Mouse (Mus musculus): ENCODE measurements around the gene March5.
"Not testable (repeated sequence)": the region's sequence is repeated elsewhere in the genome, so short reads cannot be mapped to it uniquely, and the experiment has no call there.

Gene March5

DNA sequence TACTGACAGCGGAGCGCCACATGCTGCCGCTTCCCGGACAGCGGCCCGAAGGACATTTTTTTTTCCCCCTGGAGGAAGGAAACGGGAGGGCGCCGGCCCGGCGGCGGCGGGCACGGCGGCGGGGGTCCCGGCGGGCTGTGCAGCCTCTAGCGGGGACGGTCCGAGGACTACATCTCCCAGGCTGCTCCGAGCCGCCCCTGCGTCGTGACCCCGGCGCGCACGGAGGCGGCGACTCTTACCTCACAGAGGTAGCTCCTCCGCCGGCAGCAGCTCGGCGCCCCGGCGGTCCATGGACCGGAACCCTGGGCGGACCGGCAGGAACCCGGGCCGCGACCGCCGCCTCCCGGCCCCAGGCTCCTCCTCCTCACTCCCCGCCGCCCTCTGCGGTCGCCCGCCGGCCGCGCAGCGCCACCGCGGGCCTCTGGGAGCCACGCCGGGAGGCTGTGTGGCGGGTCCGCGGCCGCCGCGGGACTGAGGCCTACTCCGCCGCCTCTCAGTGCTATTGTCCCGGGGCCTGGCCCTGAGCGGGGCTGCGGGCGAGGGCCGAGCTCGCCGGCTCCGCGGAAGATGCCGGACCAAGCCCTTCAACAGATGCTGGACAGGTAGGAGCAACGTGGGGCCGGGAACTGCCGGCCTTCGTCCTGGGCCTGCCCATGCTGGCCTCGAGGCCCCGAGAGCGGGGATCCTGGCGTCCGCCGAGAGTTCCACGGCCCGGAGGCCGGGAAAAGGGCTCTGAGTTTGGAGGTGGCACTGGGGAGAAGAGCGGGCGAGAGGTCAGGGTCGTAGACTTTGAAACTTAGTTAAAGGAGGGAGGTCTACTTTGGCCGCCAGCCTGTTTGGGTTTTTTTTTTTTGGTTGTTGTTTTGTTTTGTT is at the start of gene March5:
Gene March5, plus strand, starts transcription at position 241 of the 873 bp plus-strand sequence.
- DNase-seq (ENCODE audit: low read depth, low spot score) = peak; percentile 78

DNA sequence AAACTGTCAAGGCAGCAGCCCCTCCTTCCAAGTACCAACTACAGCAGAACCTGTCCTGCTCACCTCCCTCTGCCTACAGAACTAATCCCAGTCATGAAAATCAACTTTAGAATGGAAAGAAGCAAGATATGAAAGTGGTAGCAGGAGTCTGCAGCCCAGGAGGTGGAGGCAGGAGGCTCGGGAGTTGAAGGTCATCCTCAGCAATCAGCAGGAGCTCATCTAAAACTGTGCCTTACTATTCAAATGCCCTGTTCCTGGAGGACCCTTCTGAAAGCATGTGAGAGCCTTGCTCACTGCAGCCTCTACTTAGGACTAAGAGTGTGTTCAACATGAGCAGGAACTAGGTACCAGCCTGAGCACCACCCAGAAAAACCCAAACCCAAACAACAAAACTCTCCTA is 35.2 kb upstream of the March5 start:
- no peak for DNase-seq (ENCODE audit: low read depth, low spot score)

GRCm38 (mm10) chr19:37172566-37173130 is 34.7 kb upstream of the March5 start:
- DNase-seq (ENCODE audit: low read depth, low spot score) = no peak

GRCm38 (mm10) chr19:37173331-37174115 is 33.8 kb upstream of the March5 start:
- DNase-seq (ENCODE audit: low read depth, low spot score) = no peak

- DNase-seq (ENCODE audit: low read depth, low spot score) = peak; percentile 17
These were observed 33.1 kb upstream of the March5 start for GRCm38 (mm10) chr19:37174116-37174715.

DNA sequence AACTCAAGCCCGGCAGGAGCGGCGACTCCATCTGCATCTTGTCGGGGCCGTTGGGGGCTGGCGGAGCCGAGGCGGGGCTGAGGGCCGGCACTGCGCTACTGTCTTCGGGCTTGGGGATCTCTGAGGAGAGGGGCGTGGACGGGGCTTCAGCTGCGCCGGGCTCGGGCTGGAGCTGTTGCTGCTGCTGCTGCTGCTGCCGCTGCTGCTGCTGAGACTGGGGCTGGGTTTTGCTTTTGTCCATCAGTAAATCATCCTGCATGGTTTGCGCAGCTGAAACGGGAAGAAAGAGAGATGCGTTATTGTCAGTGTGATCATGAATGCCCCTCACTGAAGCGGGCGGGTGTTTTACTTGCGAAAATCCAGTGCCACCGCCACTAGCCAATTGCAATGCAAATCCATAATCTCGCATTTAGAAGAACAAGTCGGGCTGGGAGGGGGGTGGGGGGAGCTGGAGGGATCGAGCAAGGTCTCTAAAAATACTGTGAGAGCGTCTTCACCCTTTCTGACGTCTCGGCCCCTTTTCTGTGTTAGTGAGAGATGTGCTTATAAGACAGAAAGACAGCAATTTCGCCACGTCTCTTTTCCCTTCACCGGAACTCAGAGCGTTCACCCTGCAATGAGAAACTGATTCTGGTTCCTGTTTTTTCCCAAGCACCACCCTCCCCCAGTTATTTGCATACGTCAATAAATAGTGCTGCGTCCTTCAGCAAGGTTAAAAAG is 32.5 kb upstream of the March5 start:
- peak; percentile 40 for DNase-seq (ENCODE audit: low read depth, low spot score)

GRCm38 (mm10) chr19:37175436-37175805 is 31.9 kb upstream of the March5 start:
- peak; percentile 13 for DNase-seq (ENCODE audit: low read depth, low spot score)

- DNase-seq (ENCODE audit: low read depth, low spot score) = peak; percentile 19
These were observed 31.4 kb upstream of the March5 start for GRCm38 (mm10) chr19:37175919-37176318.

GRCm38 (mm10) chr19:37176879-37177462 is 30.4 kb upstream of the March5 start:
- DNase-seq (ENCODE audit: low read depth, low spot score) = no peak

DNA sequence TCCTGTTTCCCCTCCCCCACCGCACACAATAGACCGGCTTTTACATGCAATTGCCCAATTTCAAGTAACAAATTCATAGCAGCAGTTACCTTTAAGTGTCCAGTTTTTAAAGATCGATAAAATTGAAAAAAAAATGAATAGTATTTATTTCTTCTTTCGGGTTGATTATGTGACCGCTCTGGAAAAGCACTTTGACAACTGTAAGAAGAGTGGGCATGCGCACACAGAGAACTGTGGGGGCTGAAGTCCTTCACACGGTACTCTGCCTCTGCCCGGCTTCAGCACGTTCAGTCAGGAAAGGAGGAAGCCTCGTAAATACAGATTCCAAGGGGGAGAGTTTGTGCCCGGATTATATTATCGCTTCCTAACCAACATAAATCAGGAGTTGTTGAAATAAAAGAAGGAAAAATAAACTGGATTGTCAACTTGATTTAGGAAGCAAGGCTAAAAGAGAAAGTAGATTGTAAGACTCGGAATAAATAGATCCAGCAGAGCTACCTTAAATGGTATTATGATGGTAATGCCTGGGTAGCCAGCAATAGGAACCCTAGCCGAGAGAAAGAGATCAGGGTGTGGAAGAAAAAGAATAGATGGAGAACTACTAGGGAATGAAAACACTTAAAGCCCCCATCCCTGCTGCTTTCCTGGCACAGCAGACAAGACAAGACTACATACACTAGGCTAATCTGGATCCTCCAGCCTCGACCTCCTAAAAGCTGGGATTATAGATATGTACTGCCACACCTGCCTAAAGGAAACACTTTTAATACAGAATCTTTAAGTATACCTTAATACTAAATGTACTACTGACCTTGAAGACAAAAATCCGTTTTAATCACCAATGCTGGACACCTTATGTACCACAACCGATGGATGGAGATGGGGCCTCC is 29.3 kb upstream of the March5 start:
- peak; percentile 48 for DNase-seq (ENCODE audit: low read depth, low spot score)

GRCm38 (mm10) chr19:37188366-37188948 is 18.9 kb upstream of the March5 start:
- DNase-seq (ENCODE audit: low read depth, low spot score) = no peak

DNA sequence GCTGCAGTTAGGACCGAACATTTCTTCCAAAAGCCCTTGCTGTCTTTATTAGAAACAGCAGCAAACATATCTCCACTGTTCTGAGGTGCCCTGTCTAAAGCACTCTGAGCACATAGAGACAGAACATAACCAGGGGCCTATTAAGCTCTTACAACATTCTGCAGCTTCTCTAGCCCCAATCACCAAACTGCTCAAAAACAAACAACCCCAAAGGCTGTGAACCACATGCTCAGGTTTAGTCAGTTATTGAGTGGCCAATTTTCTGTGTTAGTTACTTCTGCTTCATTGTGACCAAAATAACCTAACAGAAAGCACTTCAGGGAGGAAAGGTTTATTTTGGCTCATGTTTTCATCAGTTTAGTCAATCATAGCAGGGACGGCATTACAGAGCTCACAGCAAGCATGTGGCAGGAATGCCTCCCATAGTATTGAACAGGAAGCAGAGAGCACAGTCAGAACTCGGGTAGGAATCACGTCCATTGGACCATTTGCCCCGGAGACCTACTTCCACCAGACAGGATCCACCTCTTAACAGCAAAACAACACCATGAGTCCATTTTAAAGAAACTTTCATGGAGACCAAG is 14.8 kb upstream of the March5 start:
- DNase-seq (ENCODE audit: low read depth, low spot score) = no peak

GRCm38 (mm10) chr19:37198165-37198880 is 9.0 kb upstream of the March5 start:
- no peak for DNase-seq (ENCODE audit: low read depth, low spot score)

DNA sequence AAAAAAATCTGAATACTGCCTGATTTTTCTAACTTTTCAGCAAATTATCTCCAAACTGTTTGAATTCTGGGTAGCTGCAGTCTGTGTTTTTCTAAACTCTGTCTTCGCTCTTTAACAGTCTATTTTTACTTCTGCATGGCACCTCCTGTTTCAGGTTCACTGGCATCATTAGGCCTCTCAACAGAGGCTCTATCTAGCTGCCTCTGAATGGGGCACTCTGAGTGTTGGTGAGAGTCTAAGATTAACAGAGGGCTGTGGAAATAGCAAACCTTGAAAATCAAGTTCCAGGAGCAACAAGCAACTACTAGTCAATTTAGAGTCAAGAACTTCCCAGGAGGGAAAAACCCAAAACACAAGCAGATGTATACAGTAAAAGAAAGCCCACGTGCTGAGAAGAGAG is 7.5 kb upstream of the March5 start:
- no peak for DNase-seq (ENCODE audit: low read depth, low spot score)

- no peak for DNase-seq (ENCODE audit: low read depth, low spot score)
These were observed 4.0 kb upstream of the March5 start for GRCm38 (mm10) chr19:37203371-37203770.

DNA sequence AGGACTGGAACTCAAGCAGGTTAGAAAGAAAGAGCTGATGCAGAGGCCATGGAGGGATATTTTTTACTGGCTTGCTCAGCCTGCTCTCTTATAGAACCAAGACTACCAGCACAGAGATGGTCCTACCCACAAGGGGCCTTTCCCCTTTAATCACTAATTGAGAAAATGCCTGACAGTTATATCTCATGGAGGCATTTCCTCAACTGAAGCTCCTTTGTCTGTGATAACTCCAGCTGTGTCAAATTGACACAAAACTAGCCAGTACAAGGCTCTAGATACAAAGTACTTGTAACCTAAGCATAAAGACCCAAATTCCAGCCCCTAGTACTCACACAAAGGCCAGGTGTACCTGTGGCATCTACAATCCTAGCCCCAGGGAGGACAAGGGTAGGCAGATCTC is 2.2 kb upstream of the March5 start:
- not testable (repeated sequence) for DNase-seq (ENCODE audit: low read depth, low spot score)

DNA sequence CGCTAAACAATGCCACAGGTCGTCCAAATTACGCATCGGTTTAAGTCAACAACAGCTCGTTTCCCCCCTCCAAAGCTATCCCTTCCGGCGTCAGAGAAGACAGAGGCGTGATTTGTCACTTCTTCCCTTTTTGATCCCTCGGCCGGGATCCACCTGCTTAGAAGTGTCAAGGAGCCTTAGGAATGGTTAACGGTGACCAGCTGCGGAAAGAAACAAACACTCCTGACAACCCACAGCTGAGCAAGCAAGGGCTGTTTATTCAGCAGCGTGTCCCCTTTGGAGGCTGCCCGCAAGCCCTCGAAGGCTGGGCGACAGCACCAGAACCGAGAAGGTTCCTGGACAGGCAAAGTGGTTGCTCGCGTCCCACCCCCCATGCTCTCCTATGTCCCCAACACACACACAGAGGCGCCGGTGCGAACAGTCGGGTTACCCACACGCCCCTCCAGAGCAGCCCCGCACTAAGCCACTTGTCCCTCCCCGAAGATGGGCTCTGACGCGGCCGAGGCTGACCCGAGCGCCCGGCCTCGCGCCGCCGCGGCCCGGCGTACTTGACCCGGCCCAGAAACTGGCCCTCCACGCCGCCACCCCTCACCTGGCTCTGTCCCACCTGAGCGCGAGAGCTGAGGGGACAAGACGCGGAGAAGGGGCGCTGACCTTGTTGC is 571 bp upstream of the March5 start:
- DNase-seq (ENCODE audit: low read depth, low spot score) = no peak

DNA sequence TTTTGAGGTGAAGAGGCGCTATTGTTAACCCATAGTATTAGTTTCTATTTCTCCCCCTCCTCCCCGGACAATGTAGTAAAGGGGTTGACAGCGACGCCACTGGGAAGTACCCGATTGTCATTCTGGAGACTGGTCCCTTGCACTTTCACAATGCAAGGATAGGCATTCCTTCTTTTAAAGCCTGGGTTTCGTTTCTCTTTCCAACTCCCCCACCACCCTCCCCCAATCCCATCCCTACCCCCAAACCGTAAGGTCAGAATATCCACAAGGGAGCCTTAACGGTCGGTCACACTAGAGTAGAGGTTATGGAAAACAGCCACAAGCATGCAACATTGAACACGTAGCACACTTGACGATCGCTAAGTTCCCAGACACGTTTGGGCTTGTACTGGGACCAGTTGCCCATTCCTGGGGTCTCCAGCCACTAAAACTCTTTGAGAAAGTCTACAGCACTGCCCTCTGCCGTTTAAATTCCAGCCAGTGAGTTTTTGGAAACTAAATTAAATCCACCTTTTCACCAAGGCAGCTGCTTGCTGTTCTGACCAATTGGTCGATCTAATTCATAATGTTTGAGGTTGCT is 923 bp downstream of the March5 start, which contains the start of gene Cpeb3:
Gene Cpeb3, minus strand, starts transcription at position 426 of the 580 bp plus-strand sequence.
- peak; percentile 36 for DNase-seq (ENCODE audit: low read depth, low spot score)

Measured in embryo, embryonic 11.5 days (tissue).